In the genomic region with DNA sequence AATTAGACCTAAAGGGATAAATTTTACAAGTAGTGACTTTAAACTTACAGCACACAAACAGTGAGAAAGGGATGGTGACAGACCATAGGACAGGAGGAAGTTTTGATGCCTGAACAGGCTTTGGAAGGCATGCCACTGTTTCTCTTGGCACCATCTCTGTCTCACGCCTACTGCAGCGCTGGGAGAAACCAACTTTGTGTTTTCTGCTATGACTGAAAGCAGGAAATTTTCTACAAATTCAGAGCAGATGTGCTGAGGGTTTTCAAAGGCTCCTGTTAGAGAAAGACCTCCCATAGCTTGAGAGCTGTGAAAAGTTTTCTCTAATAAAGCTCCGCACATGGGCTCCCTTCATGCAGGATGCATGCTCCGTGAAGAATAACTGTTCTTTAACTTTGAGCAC, we compare ENCODE assay signal across 18 mouse cellular contexts. TPM values are rescaled to one million over a fixed set of nuclear protein-coding genes. Genes with fewer than 3 reads are reported as not detected.
DNase-seq lines count a peak whose midpoint lies in the region; ATAC-seq lines count a peak whose summit lies in the region.
"Had no signal": no experiment of that assay in that cellular context is flagged by ENCODE, and none has a peak within 500 bp of the region (broad histone marks: within the 10 kb centered on the region; RNA-seq: fewer than 3 reads in every experiment).

No protein-coding gene starts in this region.

- no peak overlapping the region for H3K4me2 ChIP-seq in limb, embryonic 13.5 days (replicated peaks)
- H3K4me2 ChIP-seq: heart, embryonic 13.5 days; liver, embryonic 11.5 days; lung, embryonic 14.5 days; midbrain, embryonic 11.5 days; neural tube, embryonic 12.5 days had no signal

- no peaks in the 10 kb centered on the region for H3K9me3 ChIP-seq in limb, embryonic 13.5 days
- H3K9me3 ChIP-seq in limb, embryonic 10.5 days (replicated peaks): no peaks in the 10 kb centered on the region
- H3K9me3 ChIP-seq: heart, embryonic 13.5 days; neural tube, embryonic 12.5 days had no signal

- H3K9ac ChIP-seq in limb, embryonic 13.5 days: no peak overlapping the region
- H3K9ac ChIP-seq: heart, embryonic 13.5 days; lung, embryonic 14.5 days; neural tube, embryonic 12.5 days had no signal

- no peak overlapping the region for H3K27ac ChIP-seq in limb, embryonic 13.5 days
- no peak overlapping the region for H3K27ac ChIP-seq in limb, embryonic 10.5 days
- H3K27ac ChIP-seq: heart, embryonic 13.5 days; macrophage; neural tube, embryonic 12.5 days had no signal

- no peak overlapping the region for H3K4me3 ChIP-seq in limb, embryonic 13.5 days
- H3K4me3 ChIP-seq in limb, embryonic 10.5 days: no peak overlapping the region
- H3K4me3 ChIP-seq: heart, embryonic 13.5 days; neural tube, embryonic 12.5 days had no signal

- peaks cover 8% of the 10 kb centered on the region for H3K4me1 ChIP-seq in limb, embryonic 13.5 days
- H3K4me1 ChIP-seq in limb, embryonic 10.5 days: 0 out of 2 replicates have a peak, but pooled peaks cover 3% of the 10 kb centered on the region
- H3K4me1 ChIP-seq: heart, embryonic 13.5 days; neural tube, embryonic 12.5 days had no signal

- 29% methylated on average over 4 of the region's 4 CpGs for WGBS in limb, embryonic 13.5 days
- WGBS in limb, embryonic 10.5 days: 54% methylated on average over 4 of the region's 4 CpGs

- ATAC-seq in limb, embryonic 13.5 days (ENCODE audit: low FRiP score, low read depth): peak; percentile 48; the same call in 1 of the 2 replicates

- peak; percentile 23 to 68 for DNase-seq in frontal cortex, adult 2 months (ENCODE audit: extremely low spot score in 1 of 2, low spot score in 1 of 2)
- no peak for DNase-seq in frontal cortex, postnatal 10 days (ENCODE audit: low spot score in 2 of 2)
- DNase-seq in limb, embryonic 10.5 days (ENCODE audit: low spot score): no peak
- DNase-seq in forelimb bud, embryonic 11.5 days (ENCODE audit: low read depth, low spot score): peak; percentile 26
- DNase-seq in telencephalon, adult 2 months (ENCODE audit: low read depth, low spot score): peak; percentile 43
- DNase-seq in urinary bladder, postnatal 36 days (ENCODE audit: low spot score in 2 of 2): no peak
- DNase-seq: adrenal gland, postnatal 36 days; cerebellum, adult 9-10 months; heart, postnatal 4 days; kidney, adult 2 months; kidney, postnatal 14 days; lung, embryonic 14.5 days had no signal

- no peaks in the 10 kb centered on the region for H3K27me3 ChIP-seq in limb, embryonic 13.5 days
- H3K27me3 ChIP-seq in limb, embryonic 10.5 days (ENCODE audit: low read depth, poor library complexity, severe bottlenecking): no peaks in the 10 kb centered on the region
- H3K27me3 ChIP-seq: heart, embryonic 13.5 days; neural tube, embryonic 12.5 days had no signal

- H3K36me3 ChIP-seq in limb, embryonic 13.5 days: no peaks in the 10 kb centered on the region
- no peaks in the 10 kb centered on the region for H3K36me3 ChIP-seq in limb, embryonic 10.5 days
- H3K36me3 ChIP-seq: heart, embryonic 13.5 days; neural tube, embryonic 12.5 days had no signal

RNA-seq across cellular contexts. Expression of a gene that starts 40.6 kb away (rescaled TPM):
- polyA plus RNA-seq in frontal cortex, adult 2 months (2012; rRNA removed): 0.42 and 0.58 TPM in 2 replicates
- not detected in 2 replicates for polyA plus RNA-seq in limb, embryonic 13.5 days (2015; fragmentation: Nextera tagmentation; extraction: Ambion mirVana)
- polyA plus RNA-seq in limb, embryonic 10.5 days (2016; fragmentation: Nextera tagmentation; extraction: Ambion mirVana): not detected in 2 replicates
- polyA plus RNA-seq: liver, embryonic 11.5 days; neural tube, embryonic 12.5 days had no signal

Comparison
In these comparisons a context has a peak if more than half of its experiments do, and no peak if none do; other contexts are left out.
1. DNase-seq: peak in frontal cortex, adult 2 months (2 of 2), forelimb bud, embryonic 11.5 days (single experiment) and telencephalon, adult 2 months (single experiment); none in frontal cortex, postnatal 10 days (0 of 2), limb, embryonic 10.5 days (single experiment) and urinary bladder, postnatal 36 days (0 of 2).